Mouse (Mus musculus): Measurements from ENCODE around the gene Ebf3.

The Ebf3 gene

GRCm38 (mm10) chr7:137311341-137312110 lies 2.7 kb downstream of the Ebf3 start:
- no peak for DNase-seq

- DNase-seq = no peak
Measured at GRCm38 (mm10) chr7:137310876-137311275, 3.4 kb downstream of the Ebf3 start.

- DNase-seq = no peak
Measured at GRCm38 (mm10) chr7:137310091-137310761, 4.0 kb downstream of the Ebf3 start.

GRCm38 (mm10) chr7:137309071-137310066 lies 4.9 kb downstream of the Ebf3 start:
- DNase-seq = no peak

- no peak for DNase-seq
Measured at GRCm38 (mm10) chr7:137308061-137309060, 5.9 kb downstream of the Ebf3 start.

GRCm38 (mm10) chr7:137307131-137307530 lies 7.1 kb downstream of the Ebf3 start:
- DNase-seq = no peak

GRCm38 (mm10) chr7:137306127-137306526 lies 8.1 kb downstream of the Ebf3 start:
- DNase-seq = no peak

- no peak for DNase-seq
Measured at GRCm38 (mm10) chr7:137303776-137304171, 10.5 kb downstream of the Ebf3 start.

GRCm38 (mm10) chr7:137302961-137303775 lies 11.1 kb downstream of the Ebf3 start:
- DNase-seq = no peak

- DNase-seq = no peak
Measured at GRCm38 (mm10) chr7:137302161-137302560, 12.1 kb downstream of the Ebf3 start.

GRCm38 (mm10) chr7:137301329-137301751 lies 12.9 kb downstream of the Ebf3 start:
- DNase-seq = no peak

GRCm38 (mm10) chr7:137300826-137301225 lies 13.4 kb downstream of the Ebf3 start:
- no peak for DNase-seq

GRCm38 (mm10) chr7:137300169-137300568 lies 14.1 kb downstream of the Ebf3 start:
- no peak for DNase-seq

GRCm38 (mm10) chr7:137297594-137298381 lies 16.5 kb downstream of the Ebf3 start:
- no peak for DNase-seq

GRCm38 (mm10) chr7:137297131-137297530 lies 17.1 kb downstream of the Ebf3 start:
- no peak for DNase-seq

GRCm38 (mm10) chr7:137295612-137296011 lies 18.6 kb downstream of the Ebf3 start:
- DNase-seq = no peak

- DNase-seq = no peak
Measured at GRCm38 (mm10) chr7:137294446-137294845, 19.8 kb downstream of the Ebf3 start.

- DNase-seq = no peak
Measured at GRCm38 (mm10) chr7:137289290-137289957, 24.8 kb downstream of the Ebf3 start.

- no peak for DNase-seq
Measured at GRCm38 (mm10) chr7:137278171-137278570, 36.1 kb downstream of the Ebf3 start.

Data from cerebellum, postnatal 36 days (tissue).